Mouse (Mus musculus): Measurements from ENCODE around the gene Gm11554.
"Not testable (repeated sequence)": the region's sequence is repeated elsewhere in the genome, so short reads cannot be mapped to it uniquely, and the experiment has no call there.

Gene Gm11554

GRCm38 (mm10) chr11:99804346-99804745, at the start of gene Gm11554:
TSS of gene Gm11554 (minus strand) at chr11:99804446.
- DNase-seq (ENCODE audit: low spot score) = not testable (repeated sequence)

DNA sequence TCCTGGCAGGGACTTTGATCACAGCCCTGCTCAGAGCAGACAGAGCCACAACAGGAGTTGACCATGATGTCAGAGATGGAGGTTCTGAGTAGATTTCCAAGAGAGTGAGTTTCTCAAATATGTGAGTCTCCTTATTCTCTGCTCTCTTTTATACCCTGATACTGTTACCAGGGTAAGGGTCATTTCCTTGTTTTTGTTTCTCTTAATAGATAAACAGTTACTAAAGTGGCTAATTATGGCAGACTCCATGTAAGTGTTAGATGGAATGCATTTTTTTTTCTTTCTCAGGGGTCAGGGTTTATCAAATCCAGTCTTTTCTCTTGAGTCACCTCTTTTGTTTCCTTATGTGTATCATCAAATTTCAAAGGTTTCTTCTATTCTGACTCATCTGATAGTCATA, 47.3 kb upstream of the Gm11554 start, which contains the start of gene Krtap4-16:
Krtap4-16 (minus strand) TSS at position 101 of the 400 bp plus-strand sequence.
- no peak for DNase-seq (ENCODE audit: low spot score)

DNA sequence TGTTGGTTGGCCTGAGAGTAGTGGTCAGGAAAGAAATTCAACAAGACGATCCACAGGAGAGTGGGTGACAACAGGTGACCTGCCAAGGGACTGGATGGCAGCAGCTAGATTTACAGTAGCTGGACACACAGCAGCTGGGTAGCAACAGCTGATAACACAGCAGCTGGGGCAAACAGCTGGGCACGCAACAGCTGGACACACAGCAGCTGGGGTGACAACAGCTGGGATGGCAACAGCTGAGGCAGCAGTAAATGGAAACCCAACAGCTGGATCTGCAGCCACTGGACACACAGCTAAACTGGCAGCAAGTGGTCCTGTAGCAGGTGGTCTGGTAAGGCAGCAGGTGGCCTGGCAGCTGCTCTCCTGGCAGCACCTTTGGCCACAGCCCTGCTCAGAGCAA, 42.5 kb upstream of the Gm11554 start:
- DNase-seq (ENCODE audit: low spot score) = no peak

GRCm38 (mm10) chr11:99842185-99842584, 37.9 kb upstream of the Gm11554 start:
- DNase-seq (ENCODE audit: low spot score) = no peak

DNA sequence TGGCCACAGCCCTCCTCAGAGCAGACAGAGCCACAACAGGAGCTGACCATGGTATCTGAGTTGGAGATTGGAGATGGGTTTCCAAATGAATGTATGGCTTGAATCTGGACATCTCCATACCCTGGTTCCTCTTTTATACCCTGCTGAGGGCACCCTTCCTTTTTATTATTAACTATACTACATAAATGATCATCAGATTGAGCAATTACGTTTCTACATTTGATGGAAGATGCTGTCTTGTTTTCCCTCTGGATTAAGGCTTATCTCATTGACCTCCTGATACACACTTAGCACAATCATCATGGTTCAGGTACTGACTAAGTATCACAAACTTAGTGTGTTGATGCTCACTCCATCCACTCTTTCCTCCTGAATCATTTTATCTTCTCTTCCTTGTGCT, 33.7 kb upstream of the Gm11554 start, which contains the start of gene 2300003K06Rik:
2300003K06Rik (minus strand) TSS at position 101 of the 400 bp plus-strand sequence.
- DNase-seq (ENCODE audit: low spot score) = no peak

- not testable (repeated sequence) for DNase-seq (ENCODE audit: low spot score)
Measured at GRCm38 (mm10) chr11:99815566-99815965, 11.3 kb upstream of the Gm11554 start, which contains the start of gene Gm11564. TSS of gene Gm11564 (minus strand) at chr11:99815666.

DNA sequence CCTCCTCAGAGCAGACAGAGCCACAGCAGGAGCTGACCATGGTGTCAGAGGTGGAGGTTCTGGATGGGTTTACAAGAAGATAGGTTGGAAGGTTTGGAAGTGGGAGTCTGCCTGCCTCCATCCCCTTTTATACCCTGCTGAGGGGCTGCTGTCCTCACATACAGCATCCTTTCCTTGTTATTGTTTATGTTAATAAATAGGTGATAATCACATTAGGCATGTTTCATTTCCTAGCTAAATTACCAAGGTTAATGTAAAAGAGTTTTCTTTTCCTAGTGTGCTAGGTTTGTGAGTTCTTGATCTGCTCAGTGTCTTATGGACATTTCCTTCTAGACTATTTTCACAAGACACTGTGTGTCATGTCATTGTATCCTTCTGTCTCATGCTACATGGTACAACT, 5.5 kb upstream of the Gm11554 start, which contains the start of gene Krtap4-13:
Krtap4-13 (minus strand) TSS at position 101 of the 400 bp plus-strand sequence.
- not testable (repeated sequence) for DNase-seq (ENCODE audit: low spot score)

GRCm38 (mm10) chr11:99798832-99799231, 5.4 kb downstream of the Gm11554 start, which contains the start of gene Gm11569:
TSS of gene Gm11569 (minus strand) at chr11:99798932.
- DNase-seq (ENCODE audit: low spot score) = not testable (repeated sequence)

GRCm38 (mm10) chr11:99793367-99793766, 10.9 kb downstream of the Gm11554 start, which contains the start of gene Gm11596:
TSS of gene Gm11596 (minus strand) at chr11:99793467.
- DNase-seq (ENCODE audit: low spot score) = no peak

GRCm38 (mm10) chr11:99784900-99785299, 19.3 kb downstream of the Gm11554 start, which contains the start of gene Krtap4-9:
TSS of gene Krtap4-9 (plus strand) at chr11:99785200.
- DNase-seq (ENCODE audit: low spot score) = not testable (repeated sequence)

GRCm38 (mm10) chr11:99780604-99781003, 23.6 kb downstream of the Gm11554 start, which contains the start of gene Krtap4-8:
TSS of gene Krtap4-8 (minus strand) at chr11:99780704.
- DNase-seq (ENCODE audit: low spot score) = no peak

DNA sequence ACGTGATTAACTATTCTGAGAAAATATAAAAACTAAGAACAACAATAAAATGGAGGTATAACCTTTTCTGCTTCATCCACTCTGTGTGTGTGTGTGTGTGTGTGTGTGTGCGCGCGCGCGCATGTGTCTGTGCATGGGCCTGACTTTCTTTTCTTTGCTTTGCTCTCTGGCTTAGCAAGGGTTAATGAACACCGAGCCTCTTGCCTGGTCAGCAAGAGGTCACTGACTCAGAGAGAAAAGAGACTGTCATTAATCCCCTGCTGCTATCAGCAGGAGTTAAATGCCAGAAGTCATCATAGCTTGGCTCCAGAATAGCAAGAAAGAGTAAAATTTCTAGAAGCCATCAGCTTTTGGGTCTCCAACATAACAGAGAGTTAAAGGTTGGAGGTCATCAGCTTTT, 25.8 kb downstream of the Gm11554 start:
- peak; percentile 10 for DNase-seq (ENCODE audit: low spot score)

DNA sequence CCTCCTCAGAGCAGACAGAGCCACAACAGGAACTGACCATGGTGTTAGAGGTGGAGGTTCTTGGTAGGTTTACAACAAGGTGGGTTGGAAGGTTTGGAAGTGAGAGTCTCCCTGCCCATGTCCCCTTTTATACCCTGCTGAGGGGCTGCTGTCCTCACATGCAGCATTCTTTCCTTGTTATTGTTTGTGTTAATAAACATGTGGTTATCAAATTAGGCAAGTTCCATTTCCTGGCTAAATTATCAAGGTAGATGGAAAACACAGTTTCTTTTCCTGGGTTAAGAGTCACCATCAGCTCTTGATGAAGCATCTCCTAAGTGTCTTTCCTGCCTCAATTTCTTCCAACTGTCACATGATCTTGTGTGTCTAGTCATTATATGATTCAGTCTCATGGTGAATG, 31.4 kb downstream of the Gm11554 start, which contains the start of gene Gm11595:
Gm11595 (minus strand) TSS at position 101 of the 400 bp plus-strand sequence.
- not testable (repeated sequence) for DNase-seq (ENCODE audit: low spot score)

DNA sequence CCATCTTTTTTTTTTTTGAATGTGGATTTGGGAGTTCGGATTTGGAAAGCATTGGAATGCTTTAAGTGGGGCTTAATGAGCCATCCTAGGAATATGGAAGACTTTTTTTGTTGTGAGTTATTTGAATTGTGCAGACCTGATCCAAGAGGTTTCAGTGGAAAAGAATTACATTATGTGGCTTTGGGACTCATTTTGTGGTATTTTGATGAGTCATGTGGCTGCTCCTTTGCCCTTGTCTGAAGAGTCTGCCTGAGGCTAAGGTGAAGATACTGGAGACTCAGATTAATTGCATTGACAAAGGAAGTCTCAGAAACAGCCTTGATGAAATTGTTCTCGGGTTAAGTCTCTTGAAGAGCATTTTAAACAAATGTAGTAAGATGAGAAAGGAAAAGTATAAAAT, 35.8 kb downstream of the Gm11554 start:
- no peak for DNase-seq (ENCODE audit: low spot score)

- DNase-seq (ENCODE audit: low spot score) = no peak
Measured at GRCm38 (mm10) chr11:99758877-99759276, 45.4 kb downstream of the Gm11554 start.
